12 mouse cellular contexts compared by ENCODE assay signal in genomic region chr3:116659856-116660430, GRCm38 (mm10). TPM values are rescaled to one million over a fixed set of nuclear protein-coding genes. Genes with fewer than 3 reads are reported as not detected.
DNase-seq lines count a peak whose midpoint lies in the region; ATAC-seq and TF ChIP-seq lines count a peak whose summit lies in the region.
"Had no signal": no experiment of that assay in that cellular context is flagged by ENCODE, and none has a peak within 500 bp of the region (broad histone marks: within the 10 kb centered on the region; RNA-seq: fewer than 3 reads in every experiment).

No protein-coding gene starts in this region.

- H3K4me3 ChIP-seq in liver, embryonic 11.5 days (ENCODE audit: low read depth, low read length), result peak overlapping the region; percentile 96; the same call in 1 of the 2 replicates
- H3K4me3 ChIP-seq in MEL (ENCODE audit: control insufficient read depth in 1 of 2, insufficient read depth in 1 of 2, low read depth in 2 of 2, low read length in 2 of 2), result no peak overlapping the region
- H3K4me3 ChIP-seq in liver, embryonic 15.5 days (replicated peaks), result peak overlapping the region; percentile 100

- TF ChIP-seq CTCF in MEL (IDR thresholded peaks at IDR 0.05 in 2 of 3, conservative IDR thresholded peaks at IDR 0.05 in 1 of 3; ENCODE audit: control insufficient read depth in 1 of 3, insufficient read depth in 1 of 3, low read depth in 2 of 3, low read length in 3 of 3, poor library complexity in 1 of 3, severe bottlenecking in 1 of 3), result no peak

- no peak overlapping the region for H3K27ac ChIP-seq in liver, embryonic 11.5 days (ENCODE audit: low read depth, low read length)
- H3K27ac ChIP-seq in MEL (ENCODE audit: control insufficient read depth, low read depth, low read length), result no peak overlapping the region
- no peak overlapping the region for H3K27ac ChIP-seq in liver, embryonic 15.5 days (replicated peaks)

- H3K4me2 ChIP-seq in liver, embryonic 11.5 days, result peak overlapping the region; percentile 60
- peak overlapping the region; percentile 84 for H3K4me2 ChIP-seq in liver, embryonic 15.5 days

- no peak for ATAC-seq in liver, embryonic 11.5 days (replicated peaks; ENCODE audit: low FRiP score)
- no peak for ATAC-seq in liver, embryonic 15.5 days (ENCODE audit: insufficient read depth)

- H3K79me2 ChIP-seq in MEL (ENCODE audit: control insufficient read depth, insufficient read depth, low read length, poor library complexity), result peaks cover 68% of the 10 kb centered on the region

- intact Hi-C loops in heart, postnatal 10 days (cut with DNase I), result no loop called here

- no peak for TF ChIP-seq RAD21 in MEL (IDR thresholded peaks at IDR 0.05; ENCODE audit: low read depth, low read length)

- H3K4me1 ChIP-seq in liver, embryonic 11.5 days (replicated peaks; ENCODE audit: control insufficient read depth, insufficient read depth, low read length), result peaks cover 31% of the 10 kb centered on the region
- peaks cover 2 to 27% of the 10 kb centered on the region in 2 experiments; a peak in 2 of 4 replicates for H3K4me1 ChIP-seq in MEL (ENCODE audit: control insufficient read depth in 1 of 2, insufficient read depth in 2 of 2, low read length in 2 of 2)
- H3K4me1 ChIP-seq in liver, embryonic 15.5 days (replicated peaks), result peaks cover 56% of the 10 kb centered on the region

- H3K36me3 ChIP-seq in liver, embryonic 11.5 days (ENCODE audit: control insufficient read depth, insufficient read depth, low read length), result no peaks in the 10 kb centered on the region
- H3K36me3 ChIP-seq in MEL (ENCODE audit: control insufficient read depth in 1 of 2, insufficient read depth in 2 of 2, low read length in 2 of 2), result peaks cover 0 to 28% of the 10 kb centered on the region in 2 experiments; a peak in 3 of 4 replicates
- no peaks in the 10 kb centered on the region for H3K36me3 ChIP-seq in liver, embryonic 15.5 days (replicated peaks)

- TF ChIP-seq POLR2A in MEL (IDR thresholded peaks at IDR 0.05; ENCODE audit: control insufficient read depth in 1 of 2, insufficient read depth in 1 of 2, low read depth in 1 of 2, low read length in 2 of 2, poor library complexity in 1 of 2), result no peak

- peak; percentile 33 for DNase-seq in heart, adult 11 months
- DNase-seq in heart, postnatal 10 days, result no peak
- no peak for DNase-seq in liver, embryonic 11.5 days (ENCODE audit: low spot score)
- no peak for DNase-seq in liver
- DNase-seq in MEL (ENCODE audit: low read depth, low spot score), result no peak
- DNase-seq in retina, postnatal 1 day, result no peak
- no peak for DNase-seq in urinary bladder, postnatal 25 days (ENCODE audit: low spot score)
- DNase-seq: embryo, embryonic 11 days; kidney, adult 11 months had no signal

- no peak for TF ChIP-seq EP300 in MEL (IDR thresholded peaks at IDR 0.05; ENCODE audit: low read depth in 1 of 2, low read length in 2 of 2)

- 74% methylated on average over 13 of the region's 13 CpGs for WGBS in liver, embryonic 11.5 days
- WGBS in liver, embryonic 15.5 days (ENCODE audit: insufficient replicate concordance), result 65% methylated on average over 13 of the region's 13 CpGs

- no peaks in the 10 kb centered on the region for H3K9me3 ChIP-seq in liver, embryonic 11.5 days (ENCODE audit: control insufficient read depth, low read length)
- H3K9me3 ChIP-seq in MEL (replicated peaks; ENCODE audit: insufficient read depth, low read length), result no peaks in the 10 kb centered on the region
- no peaks in the 10 kb centered on the region for H3K9me3 ChIP-seq in liver, embryonic 15.5 days (replicated peaks)

- H3K9ac ChIP-seq in liver, embryonic 11.5 days (ENCODE audit: low read depth, low read length), result no peak overlapping the region
- peak overlapping the region; percentile 6; the same call in 1 of the 2 replicates for H3K9ac ChIP-seq in MEL (ENCODE audit: control insufficient read depth, low read depth, low read length, poor library complexity, severe bottlenecking)
- H3K9ac ChIP-seq in liver, embryonic 15.5 days, result no peak overlapping the region

- H3K27me3 ChIP-seq in liver, embryonic 11.5 days (replicated peaks; ENCODE audit: control insufficient read depth, insufficient read depth, low read length), result no peaks in the 10 kb centered on the region
- no peaks in the 10 kb centered on the region for H3K27me3 ChIP-seq in MEL (ENCODE audit: control insufficient read depth in 1 of 2, insufficient read depth in 2 of 2, low read length in 2 of 2)
- H3K27me3 ChIP-seq in liver, embryonic 15.5 days, result no peaks in the 10 kb centered on the region

TF ChIP-seq in MEL, 35 proteins besides CTCF, POLR2A, EP300 and RAD21:
- no peak for TF ChIP-seq RCOR1 (IDR thresholded peaks at IDR 0.05; ENCODE audit: low read depth, low read length)
- TF ChIP-seq SIN3A (IDR thresholded peaks at IDR 0.05; ENCODE audit: low read length), result no peak
- TF ChIP-seq USF2 (IDR thresholded peaks at IDR 0.05; ENCODE audit: borderline replicate concordance in 1 of 2, insufficient read depth in 1 of 2, low read depth in 1 of 2, low read length in 2 of 2), result no peak
- no peak for TF ChIP-seq POLR2AphosphoS2 (IDR thresholded peaks at IDR 0.05; ENCODE audit: low read length)
- no peak for TF ChIP-seq HCFC1 (IDR thresholded peaks at IDR 0.05; ENCODE audit: low read depth, low read length)
- no peak for TF ChIP-seq NRF1 (IDR thresholded peaks at IDR 0.05; ENCODE audit: insufficient read depth, low read depth, low read length, poor library complexity, severe bottlenecking)
- TF ChIP-seq MAFK (IDR thresholded peaks at IDR 0.05; ENCODE audit: borderline replicate concordance, low read depth, low read length), result no peak
- no peak for TF ChIP-seq MAZ (IDR thresholded peaks at IDR 0.05; ENCODE audit: low read depth, low read length)
- TF ChIP-seq KAT2A (conservative IDR thresholded peaks at IDR 0.05; ENCODE audit: low read depth, low read length), result no peak
- no peak for TF ChIP-seq ELF1 (IDR thresholded peaks at IDR 0.05; ENCODE audit: low read depth, low read length)
- no peak for TF ChIP-seq JUND (IDR thresholded peaks at IDR 0.05; ENCODE audit: low read depth, low read length)
- no peak for TF ChIP-seq MXI1 (IDR thresholded peaks at IDR 0.05; ENCODE audit: low read depth, low read length)
- TF ChIP-seq MAX (IDR thresholded peaks at IDR 0.05; ENCODE audit: low read length), result no peak
- TF ChIP-seq ZKSCAN1 (IDR thresholded peaks at IDR 0.05; ENCODE audit: low read depth, low read length), result no peak
- TF ChIP-seq CHD2 (IDR thresholded peaks at IDR 0.05; ENCODE audit: low read length), result no peak
- no peak for TF ChIP-seq MEF2A (IDR thresholded peaks at IDR 0.05; ENCODE audit: extremely low read depth, insufficient replicate concordance, low read depth, low read length, poor library complexity, severe bottlenecking)
TF ChIP-seq in MEL: peak in this region for 0.

RNA-seq across cellular contexts. Expression of gene Mfsd14a, which starts 2.5 kb away (rescaled TPM):
- 10 to 100 TPM; 30.1 to 30.8 TPM for total RNA-seq in heart, postnatal 10 days (2021)
- polyA plus RNA-seq in liver, embryonic 11.5 days (2014; fragmentation: Nextera tagmentation; extraction: Ambion mirVana), result 67.4 and 75.0 TPM in 2 replicates
- total RNA-seq in MEL (2012; rRNA removed), result 36.8 and 39.2 TPM in 2 replicates
- 100 to 1,000 TPM in 1 of 2 experiments, 10 to 100 TPM in 1; 45.9 to 111 TPM for polyA plus RNA-seq in MEL (2012; ENCODE audit: insufficient read depth in 1 of 2, insufficient read length in 2 of 2, low read depth in 1 of 2, low replicate concordance in 2 of 2, missing spikeins in 1 of 2)
- polyA plus RNA-seq in liver, embryonic 15.5 days (2015; fragmentation: Nextera tagmentation; extraction: Ambion mirVana), result 33.3 and 34.9 TPM in 2 replicates

RNA-seq across cellular contexts. Expression of gene Gm43191, which starts 21.1 kb away (rescaled TPM):
- 1 to 10 TPM in 1 of 2 experiments, not detected in 1; 1.6 TPM for total RNA-seq in heart, postnatal 10 days (2021)
- 0.30 TPM in 1 of 2 replicates, not detected in the other for polyA plus RNA-seq in liver, embryonic 11.5 days (2014; fragmentation: Nextera tagmentation; extraction: Ambion mirVana)
- total RNA-seq in MEL (2012; rRNA removed), result 0.39 and 1.0 TPM in 2 replicates
- not detected for polyA plus RNA-seq in MEL (2012; ENCODE audit: insufficient read depth in 1 of 2, insufficient read length in 2 of 2, low read depth in 1 of 2, low replicate concordance in 2 of 2, missing spikeins in 1 of 2)
- not detected in 2 replicates for polyA plus RNA-seq in liver, embryonic 15.5 days (2015; fragmentation: Nextera tagmentation; extraction: Ambion mirVana)
- total RNA-seq: layer of hippocampus, postnatal 25 days had no signal
- polyA plus RNA-seq: lung, embryonic 16.5 days had no signal

RNA-seq across cellular contexts. Expression of gene Trmt13, which starts 45.6 kb away (rescaled TPM):
- total RNA-seq in heart, postnatal 10 days (2021), result 1 to 10 TPM; 7.0 to 9.3 TPM
- polyA plus RNA-seq in liver, embryonic 11.5 days (2014; fragmentation: Nextera tagmentation; extraction: Ambion mirVana), result 23.4 and 26.3 TPM in 2 replicates
- 10.2 and 15.5 TPM in 2 replicates for total RNA-seq in MEL (2012; rRNA removed)
- polyA plus RNA-seq in MEL (2012; ENCODE audit: insufficient read depth in 1 of 2, insufficient read length in 2 of 2, low read depth in 1 of 2, low replicate concordance in 2 of 2, missing spikeins in 1 of 2), result 10 to 100 TPM in 1 of 2 experiments, not detected in 1; 12.0 TPM
- 7.3 and 8.2 TPM in 2 replicates for polyA plus RNA-seq in liver, embryonic 15.5 days (2015; fragmentation: Nextera tagmentation; extraction: Ambion mirVana)

RNA-seq across cellular contexts. Expression of gene Slc35a3, which starts 52.7 kb away (rescaled TPM):
- 10 to 100 TPM; 19.3 to 21.9 TPM for total RNA-seq in heart, postnatal 10 days (2021)
- polyA plus RNA-seq in liver, embryonic 11.5 days (2014; fragmentation: Nextera tagmentation; extraction: Ambion mirVana), result 20.0 TPM in 2 replicates
- total RNA-seq in MEL (2012; rRNA removed), result 16.7 and 20.3 TPM in 2 replicates
- 10 to 100 TPM in 1 of 2 experiments, not detected in 1; 19.2 TPM for polyA plus RNA-seq in MEL (2012; ENCODE audit: insufficient read depth in 1 of 2, insufficient read length in 2 of 2, low read depth in 1 of 2, low replicate concordance in 2 of 2, missing spikeins in 1 of 2)
- polyA plus RNA-seq in liver, embryonic 15.5 days (2015; fragmentation: Nextera tagmentation; extraction: Ambion mirVana), result 7.7 and 8.4 TPM in 2 replicates

Comparison
In these comparisons a context has a peak if more than half of its experiments do, and no peak if none do; other contexts are left out.
1. H3K4me3 ChIP-seq: peak in liver, embryonic 11.5 days (single experiment) and liver, embryonic 15.5 days (single experiment); none in MEL (0 of 2).